Mouse (Mus musculus): ENCODE data around the gene 5430427O19Rik. TPM values are rescaled to one million over a fixed set of nuclear protein-coding genes. Genes with fewer than 3 reads are reported as not detected.

The 5430427O19Rik gene
- polyA plus RNA-seq, 1 experiment from 2014 or later = 0.07 TPM

- Histone ChIP-seq H3K4me3 (ENCODE audit: low read length) (no peak overlapping the region), H3K27me3 (ENCODE audit: insufficient read depth, low read length) (no peaks in the 10 kb centered on the region; the same call in 1 of the 2 replicates), H3K9me3 (ENCODE audit: low read length) (no peaks in the 10 kb centered on the region), H3K9ac (replicated peaks; ENCODE audit: low read length) (no peak overlapping the region), H3K4me1 (ENCODE audit: insufficient read depth, low read length) (no peaks in the 10 kb centered on the region), H3K27ac (ENCODE audit: low read length) (no peak overlapping the region), H3K36me3 (ENCODE audit: insufficient read depth, low read length) (no peaks in the 10 kb centered on the region), H3K4me2 (replicated peaks; ENCODE audit: low read depth, low read length) (no peak overlapping the region)
- WGBS = 75% methylated on average over 2 of the region's 2 CpGs
- no peak for ATAC-seq (ENCODE audit: low FRiP score, low TSS enrichment)
Observed at GRCm38 (mm10) chrX:85877747-85878146, 7.6 kb downstream of the 5430427O19Rik start.

- Histone ChIP-seq H3K9me3 (ENCODE audit: low read length) (no peaks in the 10 kb centered on the region), H3K4me1 (ENCODE audit: insufficient read depth, low read length) (no peaks in the 10 kb centered on the region), H3K4me2 (replicated peaks; ENCODE audit: low read depth, low read length) (no peak overlapping the region), H3K9ac (replicated peaks; ENCODE audit: low read length) (no peak overlapping the region), H3K36me3 (ENCODE audit: insufficient read depth, low read length) (no peaks in the 10 kb centered on the region), H3K4me3 (ENCODE audit: low read length) (no peak overlapping the region), H3K27ac (ENCODE audit: low read length) (no peak overlapping the region), H3K27me3 (ENCODE audit: insufficient read depth, low read length) (no peaks in the 10 kb centered on the region; the same call in 1 of the 2 replicates)
- no peak for ATAC-seq (ENCODE audit: low FRiP score, low TSS enrichment)
Observed at GRCm38 (mm10) chrX:85878293-85878692, 8.1 kb downstream of the 5430427O19Rik start.

- no peak overlapping the region for H3K4me3 ChIP-seq (ENCODE audit: low read length)
- no peak overlapping the region for H3K9ac ChIP-seq (replicated peaks; ENCODE audit: low read length)
- no peaks in the 10 kb centered on the region for H3K36me3 ChIP-seq (ENCODE audit: insufficient read depth, low read length)
- no peaks in the 10 kb centered on the region for H3K9me3 ChIP-seq (ENCODE audit: low read length)
- no peak overlapping the region for H3K27ac ChIP-seq (ENCODE audit: low read length)
- WGBS = 64% methylated on average over 7 of the region's 7 CpGs
- H3K27me3 ChIP-seq (ENCODE audit: insufficient read depth, low read length) = no peaks in the 10 kb centered on the region; the same call in 1 of the 2 replicates
- no peaks in the 10 kb centered on the region for H3K4me1 ChIP-seq (ENCODE audit: insufficient read depth, low read length)
- H3K4me2 ChIP-seq (replicated peaks; ENCODE audit: low read depth, low read length) = no peak overlapping the region
- ATAC-seq (ENCODE audit: low FRiP score, low TSS enrichment) = no peak
Observed at GRCm38 (mm10) chrX:85879198-85879977, 9.2 kb downstream of the 5430427O19Rik start.

- H3K9ac ChIP-seq (replicated peaks; ENCODE audit: low read length) = no peak overlapping the region
- H3K36me3 ChIP-seq (ENCODE audit: insufficient read depth, low read length) = no peaks in the 10 kb centered on the region
- H3K27me3 ChIP-seq (ENCODE audit: insufficient read depth, low read length) = peaks cover 5% of the 10 kb centered on the region; the same call in 1 of the 2 replicates
- no peak overlapping the region for H3K27ac ChIP-seq (ENCODE audit: low read length)
- WGBS = 38% methylated on average over 5 of the region's 5 CpGs
- H3K4me1 ChIP-seq (ENCODE audit: insufficient read depth, low read length) = no peaks in the 10 kb centered on the region
- H3K4me3 ChIP-seq (ENCODE audit: low read length) = no peak overlapping the region
- no peak overlapping the region for H3K4me2 ChIP-seq (replicated peaks; ENCODE audit: low read depth, low read length)
- no peak for ATAC-seq (ENCODE audit: low FRiP score, low TSS enrichment)
- no peaks in the 10 kb centered on the region for H3K9me3 ChIP-seq (ENCODE audit: low read length)
Observed at GRCm38 (mm10) chrX:85886651-85887050, 16.5 kb downstream of the 5430427O19Rik start.

- no peak overlapping the region for H3K27ac ChIP-seq (ENCODE audit: low read length)
- H3K9me3 ChIP-seq (ENCODE audit: low read length) = no peaks in the 10 kb centered on the region
- no peak for ATAC-seq (ENCODE audit: low FRiP score, low TSS enrichment)
- H3K4me3 ChIP-seq (ENCODE audit: low read length) = no peak overlapping the region
- H3K27me3 ChIP-seq (ENCODE audit: insufficient read depth, low read length) = no peaks in the 10 kb centered on the region
- no peaks in the 10 kb centered on the region for H3K36me3 ChIP-seq (ENCODE audit: insufficient read depth, low read length)
- 48% methylated on average over 1 of the region's 1 CpGs for WGBS
- H3K4me1 ChIP-seq (ENCODE audit: insufficient read depth, low read length) = no peaks in the 10 kb centered on the region
- H3K9ac ChIP-seq (replicated peaks; ENCODE audit: low read length) = no peak overlapping the region
- no peak overlapping the region for H3K4me2 ChIP-seq (replicated peaks; ENCODE audit: low read depth, low read length)
Observed at GRCm38 (mm10) chrX:85901195-85901594, 31.0 kb downstream of the 5430427O19Rik start.

GRCm38 (mm10) chrX:85919034-85919433 is 48.9 kb downstream of the 5430427O19Rik start:
- H3K4me2 ChIP-seq (replicated peaks; ENCODE audit: low read depth, low read length) = no peak overlapping the region

GRCm38 (mm10) chrX:85932991-85933390 is 62.8 kb downstream of the 5430427O19Rik start:
- H3K36me3 ChIP-seq (ENCODE audit: insufficient read depth, low read length) = no peaks in the 10 kb centered on the region
- H3K27me3 ChIP-seq (ENCODE audit: insufficient read depth, low read length) = no peaks in the 10 kb centered on the region
- H3K4me2 ChIP-seq (replicated peaks; ENCODE audit: low read depth, low read length) = no peak overlapping the region
- no peak overlapping the region for H3K27ac ChIP-seq (ENCODE audit: low read length)
- no peaks in the 10 kb centered on the region for H3K9me3 ChIP-seq (ENCODE audit: low read length)
- no peak for ATAC-seq (ENCODE audit: low FRiP score, low TSS enrichment)
- no peak overlapping the region for H3K9ac ChIP-seq (replicated peaks; ENCODE audit: low read length)
- no peak overlapping the region for H3K4me3 ChIP-seq (ENCODE audit: low read length)
- no peaks in the 10 kb centered on the region for H3K4me1 ChIP-seq (ENCODE audit: insufficient read depth, low read length)
- WGBS = 8% methylated on average over 2 of the region's 2 CpGs

More at GRCm38 (mm10) chrX:85919034-85919433, 48.9 kb downstream of the 5430427O19Rik start:
- WGBS = 66% methylated on average over 3 of the region's 3 CpGs
- H3K27me3 ChIP-seq (ENCODE audit: insufficient read depth, low read length) = peaks cover 3% of the 10 kb centered on the region; the same call in 1 of the 2 replicates
- H3K4me1 ChIP-seq (ENCODE audit: insufficient read depth, low read length) = no peaks in the 10 kb centered on the region
- H3K9me3 ChIP-seq (ENCODE audit: low read length) = no peaks in the 10 kb centered on the region
- no peak overlapping the region for H3K9ac ChIP-seq (replicated peaks; ENCODE audit: low read length)
- no peak overlapping the region for H3K4me3 ChIP-seq (ENCODE audit: low read length)
- no peak for ATAC-seq (ENCODE audit: low FRiP score, low TSS enrichment)
- H3K36me3 ChIP-seq (ENCODE audit: insufficient read depth, low read length) = no peaks in the 10 kb centered on the region
- no peak overlapping the region for H3K27ac ChIP-seq (ENCODE audit: low read length)

Other genes with a start within 250 kb of the 5430427O19Rik start
- gene Gk, start 93.5 kb upstream of the 5430427O19Rik start, polyA plus RNA-seq (2015; fragmentation: Nextera tagmentation; extraction: Ambion mirVana) = 49.8 and 52.6 TPM in 2 replicates
- gene Samt3, start 173.8 kb downstream of the 5430427O19Rik start, polyA plus RNA-seq (2015; fragmentation: Nextera tagmentation; extraction: Ambion mirVana) = not detected in 2 replicates

Measured in kidney, embryonic 16.5 days (tissue).